Mouse (Mus musculus) erythroblast, embryonic 14.5 days (primary cell): ENCODE results near the gene Elfn1.

ENCODE experiments used
- GATA1 ChIP-seq: IDR thresholded peaks from 2 replicates; pipeline ENCODE4 v1.6.1; 2012; ENCODE audit warnings: low read length, inconsistent platforms, mixed read lengths
- TAL1 ChIP-seq: IDR thresholded peaks from 3 replicates; pipeline ENCODE4 v1.6.1; 2012; ENCODE audit warnings: low read length, inconsistent platforms, mixed read lengths

DNA sequence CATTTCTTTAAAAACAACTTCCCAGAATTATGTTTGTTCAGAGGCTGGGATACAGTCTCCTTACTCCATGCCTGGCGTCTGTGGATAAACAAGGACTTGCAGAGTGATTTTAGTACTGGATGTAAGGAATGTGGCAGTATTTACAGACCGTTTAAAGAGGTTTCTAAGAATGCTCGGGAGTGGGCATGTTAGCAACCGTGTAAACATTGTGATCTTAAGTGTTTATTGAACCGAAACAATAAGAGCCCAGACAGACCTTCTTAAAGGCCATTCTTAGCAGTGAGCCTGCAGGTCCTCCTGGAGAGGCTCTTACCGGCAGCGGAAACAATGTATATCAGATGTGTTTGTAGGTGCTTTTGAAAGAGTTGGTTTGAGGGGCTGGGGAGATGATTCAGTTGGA is 30.2 kb upstream of the Elfn1 start:
- TF ChIP-seq TAL1 = no peak
- no peak for TF ChIP-seq GATA1
